Mouse (Mus musculus) left cerebral cortex, postnatal 4 days (tissue): ENCODE measurements around the gene Rnf128. TPM values are rescaled to one million over a fixed set of nuclear protein-coding genes. Genes with fewer than 3 reads are reported as not detected.

Experiments
- DNase-seq: peaks from one replicate; pipeline ENCODE4 v3.0.0-alpha.2; 2022
- intact Hi-C: fragments of 180-260 bp; cut with DNase I; formaldehyde crosslinking; loops from one replicate; pipeline ENCODE4 v1.15.1; 2025
- total RNA-seq, 2 experiments: library from RNA; stranded (reverse); gene quantifications; 2 replicates each; pipeline ENCODE4 v1.2.3; 2021

Gene Rnf128
- total RNA-seq, 2 experiments from 2014 or later = 4.3 to 5.4 TPM

GRCm38 (mm10) chrX:139614761-139615160, 51.6 kb downstream of the Rnf128 start:
- DNase-seq = no peak
- intact Hi-C loops = no loop called here

- DNase-seq = no peak
- intact Hi-C loops = no loop called here
Observed at GRCm38 (mm10) chrX:139622071-139622470, 59.0 kb downstream of the Rnf128 start.

- intact Hi-C loops = no loop called here
- no peak for DNase-seq
Observed at GRCm38 (mm10) chrX:139634758-139635157, 71.6 kb downstream of the Rnf128 start.

GRCm38 (mm10) chrX:139639744-139640143, 76.6 kb downstream of the Rnf128 start:
- no peak for DNase-seq
- intact Hi-C loops = no loop called here

- no peak for DNase-seq
- intact Hi-C loops = no loop called here
Observed at GRCm38 (mm10) chrX:139640418-139640817, 77.3 kb downstream of the Rnf128 start.

GRCm38 (mm10) chrX:139652226-139652625, 89.1 kb downstream of the Rnf128 start:
- intact Hi-C loops = no loop called here

GRCm38 (mm10) chrX:139653292-139653691, 90.2 kb downstream of the Rnf128 start:
- intact Hi-C loops = no loop called here
- DNase-seq = no peak

More at GRCm38 (mm10) chrX:139652226-139652625, 89.1 kb downstream of the Rnf128 start:
- no peak for DNase-seq

GRCm38 (mm10) chrX:139654350-139655063, 91.4 kb downstream of the Rnf128 start:
- DNase-seq = no peak
- intact Hi-C loops = no loop called here

DNA sequence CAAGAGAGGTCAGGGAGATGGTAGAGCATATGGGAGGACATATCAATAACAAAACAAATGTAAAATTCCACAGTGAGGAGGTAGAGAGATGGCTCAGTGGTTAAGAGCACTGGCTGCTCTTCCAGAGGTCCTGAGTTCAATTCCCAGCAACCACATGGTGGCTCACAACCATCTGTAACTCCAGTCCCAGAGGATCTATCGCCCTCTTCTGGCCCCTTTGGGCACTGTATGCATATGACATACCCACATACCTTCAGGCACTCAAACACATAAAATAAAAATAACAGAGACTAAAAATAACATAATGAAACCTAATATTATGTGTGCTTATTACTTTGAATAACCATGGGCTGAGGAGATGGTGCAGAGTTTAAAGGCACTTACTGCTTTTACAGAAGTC, 99.0 kb downstream of the Rnf128 start:
- intact Hi-C loops = loop anchor here (10.0 kb wide), 1 partner anchor 287 kb away; no protein-coding TSS in a partner anchor
- DNase-seq = no peak

- no peak for DNase-seq
- intact Hi-C loops = loop anchor here (10.0 kb wide), 1 partner anchor 291 kb away; no protein-coding TSS in a partner anchor
Observed at GRCm38 (mm10) chrX:139665829-139666228, 102.7 kb downstream of the Rnf128 start.

- intact Hi-C loops = no loop called here
- DNase-seq = no peak
Observed at GRCm38 (mm10) chrX:139684410-139684774, 121.3 kb downstream of the Rnf128 start.

DNA sequence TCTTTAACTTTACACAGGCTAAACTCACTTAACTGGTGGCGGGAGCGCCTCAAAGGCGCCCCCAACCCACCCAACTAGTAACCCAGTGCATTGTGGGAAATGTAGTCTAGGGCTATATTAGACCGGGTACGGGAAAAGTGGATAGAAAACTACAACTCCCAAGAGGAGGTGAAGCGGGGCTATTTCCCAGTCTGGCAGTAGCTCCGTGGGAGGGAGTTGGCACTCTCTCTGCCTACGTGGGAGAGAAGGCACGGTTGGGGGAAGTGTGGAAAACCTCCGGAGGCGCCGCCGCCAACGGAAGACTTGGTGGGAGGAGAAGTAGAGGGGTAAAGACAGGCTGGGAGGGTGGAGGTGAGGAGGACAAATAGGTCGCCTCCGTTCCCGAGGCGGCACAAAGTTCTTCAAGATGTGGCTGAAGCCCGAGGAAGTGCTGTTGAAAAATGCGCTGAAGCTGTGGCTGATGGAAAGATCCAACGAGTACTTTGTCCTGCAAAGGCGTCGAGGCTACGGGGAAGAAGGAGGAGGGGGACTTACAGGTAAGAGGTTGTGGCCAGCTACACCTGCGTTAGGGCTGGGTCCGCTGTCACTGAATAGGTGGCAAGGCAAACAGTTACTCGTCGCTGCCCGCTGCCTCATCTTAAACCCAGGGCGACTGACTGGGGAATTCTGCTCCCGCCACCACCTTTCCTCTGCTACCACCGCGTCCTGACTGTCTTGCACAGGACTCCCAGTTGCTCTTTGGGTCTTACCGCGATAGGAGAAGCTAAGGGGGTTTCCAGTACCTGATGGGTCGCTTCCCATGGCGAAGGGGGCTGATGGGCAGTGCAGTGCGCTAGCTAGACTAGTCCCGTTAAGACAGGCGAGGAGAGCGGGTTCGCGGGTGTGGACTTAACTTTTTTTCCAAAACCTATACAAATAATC, 121.9 kb downstream of the Rnf128 start, which contains the start of gene Tbc1d8b:
Tbc1d8b (plus strand) TSS at position 222 of the 921 bp plus-strand sequence.
- intact Hi-C loops = no loop called here

DNA sequence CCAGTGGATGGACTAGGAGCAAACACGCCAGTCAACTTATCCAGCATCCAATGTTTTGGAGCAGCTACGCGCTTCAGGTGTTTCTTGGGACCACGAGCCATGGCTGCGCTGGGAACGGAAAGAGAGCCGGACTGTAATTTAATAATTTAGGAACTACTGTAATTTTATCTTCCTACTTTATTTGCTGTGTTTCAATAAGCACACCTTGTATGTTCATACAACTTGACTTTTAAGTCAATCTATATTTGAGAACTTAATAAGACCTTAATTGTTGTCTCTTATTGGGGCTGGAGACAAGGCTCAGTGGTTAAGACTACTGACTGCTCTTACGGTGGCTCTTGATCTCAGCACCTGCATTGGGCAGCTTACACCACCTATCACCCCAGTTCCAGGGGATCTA, 151.3 kb downstream of the Rnf128 start, which contains the start of gene Gm15013:
Gm15013 (minus strand) TSS at position 101 of the 400 bp plus-strand sequence.
- intact Hi-C loops = no loop called here
- no peak for DNase-seq

More for the DNA sequence above, 121.9 kb downstream of the Rnf128 start, which contains the start of gene Tbc1d8b:
- DNase-seq = peak; percentile 77

GRCm38 (mm10) chrX:139722350-139722749, 159.2 kb downstream of the Rnf128 start:
- no peak for DNase-seq
- intact Hi-C loops = no loop called here

Other genes starting within 250 kb of the Rnf128 start
- gene Trap1a, start 229.6 kb upstream of the Rnf128 start, total RNA-seq = not detected
- 1 to 10 TPM in 1 of 2 experiments, under 1 TPM in 1; 0.91 to 1.1 TPM for gene D330045A20Rik, start 82.9 kb upstream of the Rnf128 start, total RNA-seq
- 1 to 10 TPM; 1.8 to 2.2 TPM for gene Tbc1d8b, start 121.7 kb downstream of the Rnf128 start, total RNA-seq
- gene Gm15013, start 151.2 kb downstream of the Rnf128 start, total RNA-seq = not detected
- gene Ripply1, start 219.0 kb downstream of the Rnf128 start, total RNA-seq = not detected
- gene Cldn2, start 237.5 kb downstream of the Rnf128 start, total RNA-seq = under 1 TPM in 1 of 2 experiments, not detected in 1; 0.26 TPM